Mouse (Mus musculus): ENCODE measurements around the gene Cacna2d3. TPM values are rescaled to one million over a fixed set of nuclear protein-coding genes. Genes with fewer than 3 reads are reported as not detected.

Cacna2d3 gene
- polyA plus RNA-seq, 2 experiments, result 0.03 TPM; not detected in 1

- no peak for ATAC-seq (ENCODE audit: insufficient read depth)
- H3K36me3 ChIP-seq (replicated peaks; ENCODE audit: control insufficient read depth, insufficient read depth, low read depth), result no peaks in the 10 kb centered on the region
- H3K4me3 ChIP-seq (ENCODE audit: insufficient read depth in 1 of 2, low read depth in 2 of 2, low read length in 2 of 2), result no peak overlapping the region
- H3K27ac ChIP-seq, result no peak overlapping the region
- no peak overlapping the region for H3K4me2 ChIP-seq (ENCODE audit: low read depth)
- H3K9me3 ChIP-seq (ENCODE audit: control insufficient read depth, low read length), result no peaks in the 10 kb centered on the region
- 49% methylated on average over 7 of the region's 7 CpGs for WGBS (ENCODE audit: insufficient replicate concordance)
- H3K4me1 ChIP-seq (replicated peaks; ENCODE audit: control insufficient read depth in 2 of 2, insufficient read depth in 2 of 2, low read length in 1 of 2), result no peaks in the 10 kb centered on the region
- no peak overlapping the region for H3K9ac ChIP-seq (replicated peaks)
- no peak for TF ChIP-seq CTCF (IDR thresholded peaks at IDR 0.05; ENCODE audit: low read depth)
- no peak for TF ChIP-seq EP300 (IDR thresholded peaks at IDR 0.05; ENCODE audit: low read depth)
- no peak for DNase-seq (ENCODE audit: low read depth in 3 of 3, low spot score in 3 of 3)
- no peaks in the 10 kb centered on the region for H3K27me3 ChIP-seq (ENCODE audit: control insufficient read depth, insufficient read depth, low read length)
Measured at GRCm38 (mm10) chr14:29519751-29520669, 201.7 kb downstream of the Cacna2d3 start.

- no peaks in the 10 kb centered on the region for H3K9me3 ChIP-seq (ENCODE audit: control insufficient read depth, low read length)
- no peak for ATAC-seq (ENCODE audit: insufficient read depth)
Measured at GRCm38 (mm10) chr14:29502667-29503066, 219.0 kb downstream of the Cacna2d3 start.

GRCm38 (mm10) chr14:29498546-29499290 is 222.9 kb downstream of the Cacna2d3 start:
- no peak overlapping the region for H3K4me3 ChIP-seq (ENCODE audit: insufficient read depth in 1 of 2, low read depth in 2 of 2, low read length in 2 of 2)
- H3K27me3 ChIP-seq (ENCODE audit: control insufficient read depth, insufficient read depth, low read length), result no peaks in the 10 kb centered on the region
- H3K9ac ChIP-seq (replicated peaks), result no peak overlapping the region
- H3K4me2 ChIP-seq (ENCODE audit: low read depth), result no peak overlapping the region
- no peak for DNase-seq (ENCODE audit: low read depth in 3 of 3, low spot score in 3 of 3)
- no peak for TF ChIP-seq EP300 (IDR thresholded peaks at IDR 0.05; ENCODE audit: low read depth)
- TF ChIP-seq CTCF (IDR thresholded peaks at IDR 0.05; ENCODE audit: low read depth), result no peak
- no peaks in the 10 kb centered on the region for H3K36me3 ChIP-seq (replicated peaks; ENCODE audit: control insufficient read depth, insufficient read depth, low read depth)
- no peaks in the 10 kb centered on the region for H3K9me3 ChIP-seq (ENCODE audit: control insufficient read depth, low read length)
- H3K27ac ChIP-seq, result no peak overlapping the region
- no peaks in the 10 kb centered on the region for H3K4me1 ChIP-seq (replicated peaks; ENCODE audit: control insufficient read depth in 2 of 2, insufficient read depth in 2 of 2, low read length in 1 of 2)
- no peak for ATAC-seq (ENCODE audit: insufficient read depth)
- 50% methylated on average over 8 of the region's 8 CpGs for WGBS (ENCODE audit: insufficient replicate concordance)

More at GRCm38 (mm10) chr14:29502667-29503066, 219.0 kb downstream of the Cacna2d3 start:
- Histone ChIP-seq H3K36me3 (replicated peaks; ENCODE audit: control insufficient read depth, insufficient read depth, low read depth) (no peaks in the 10 kb centered on the region), H3K4me3 (ENCODE audit: insufficient read depth in 1 of 2, low read depth in 2 of 2, low read length in 2 of 2) (no peak overlapping the region), H3K9ac (replicated peaks) (no peak overlapping the region), H3K4me2 (ENCODE audit: low read depth) (no peak overlapping the region), H3K27ac (no peak overlapping the region), H3K4me1 (replicated peaks; ENCODE audit: control insufficient read depth in 2 of 2, insufficient read depth in 2 of 2, low read length in 1 of 2) (no peaks in the 10 kb centered on the region), H3K27me3 (ENCODE audit: control insufficient read depth, insufficient read depth, low read length) (no peaks in the 10 kb centered on the region)
- TF ChIP-seq EP300 (IDR thresholded peaks at IDR 0.05; ENCODE audit: low read depth) (no peak), CTCF (IDR thresholded peaks at IDR 0.05; ENCODE audit: low read depth) (no peak)
- DNase-seq (ENCODE audit: low read depth in 3 of 3, low spot score in 3 of 3), result no peak
- WGBS (ENCODE audit: insufficient replicate concordance), result 54% methylated on average over 5 of the region's 5 CpGs

GRCm38 (mm10) chr14:29496552-29496951 is 225.1 kb downstream of the Cacna2d3 start:
- DNase-seq (ENCODE audit: low read depth in 3 of 3, low spot score in 3 of 3), result no peak
- no peak for ATAC-seq (ENCODE audit: insufficient read depth)
- H3K9ac ChIP-seq (replicated peaks), result no peak overlapping the region
- H3K9me3 ChIP-seq (ENCODE audit: control insufficient read depth, low read length), result no peaks in the 10 kb centered on the region
- TF ChIP-seq CTCF (IDR thresholded peaks at IDR 0.05; ENCODE audit: low read depth) (no peak), EP300 (IDR thresholded peaks at IDR 0.05; ENCODE audit: low read depth) (no peak)
- no peaks in the 10 kb centered on the region for H3K4me1 ChIP-seq (replicated peaks; ENCODE audit: control insufficient read depth in 2 of 2, insufficient read depth in 2 of 2, low read length in 1 of 2)
- WGBS (ENCODE audit: insufficient replicate concordance), result 67% methylated on average over 3 of the region's 3 CpGs
- no peak overlapping the region for H3K4me2 ChIP-seq (ENCODE audit: low read depth)
- H3K36me3 ChIP-seq (replicated peaks; ENCODE audit: control insufficient read depth, insufficient read depth, low read depth), result no peaks in the 10 kb centered on the region
- no peak overlapping the region for H3K4me3 ChIP-seq (ENCODE audit: insufficient read depth in 1 of 2, low read depth in 2 of 2, low read length in 2 of 2)
- no peaks in the 10 kb centered on the region for H3K27me3 ChIP-seq (ENCODE audit: control insufficient read depth, insufficient read depth, low read length)
- no peak overlapping the region for H3K27ac ChIP-seq

- Histone ChIP-seq H3K36me3 (replicated peaks; ENCODE audit: control insufficient read depth, insufficient read depth, low read depth) (no peaks in the 10 kb centered on the region), H3K27me3 (ENCODE audit: control insufficient read depth, insufficient read depth, low read length) (no peaks in the 10 kb centered on the region), H3K4me3 (ENCODE audit: insufficient read depth in 1 of 2, low read depth in 2 of 2, low read length in 2 of 2) (no peak overlapping the region), H3K27ac (no peak overlapping the region), H3K4me1 (replicated peaks; ENCODE audit: control insufficient read depth in 2 of 2, insufficient read depth in 2 of 2, low read length in 1 of 2) (no peaks in the 10 kb centered on the region), H3K9ac (replicated peaks) (no peak overlapping the region), H3K4me2 (ENCODE audit: low read depth) (no peak overlapping the region), H3K9me3 (ENCODE audit: control insufficient read depth, low read length) (no peaks in the 10 kb centered on the region)
- TF ChIP-seq EP300 (IDR thresholded peaks at IDR 0.05; ENCODE audit: low read depth) (no peak), CTCF (IDR thresholded peaks at IDR 0.05; ENCODE audit: low read depth) (no peak)
- ATAC-seq (ENCODE audit: insufficient read depth) (no peak), DNase-seq (ENCODE audit: low read depth in 3 of 3, low spot score in 3 of 3) (no peak)
- WGBS (ENCODE audit: insufficient replicate concordance), result 45% methylated on average over 1 of the region's 1 CpGs
Measured at GRCm38 (mm10) chr14:29491786-29492185, 229.9 kb downstream of the Cacna2d3 start.

All from liver, embryonic 14.5 days (tissue).